Mouse (Mus musculus): ENCODE data around the gene Glrp1.

DNA sequence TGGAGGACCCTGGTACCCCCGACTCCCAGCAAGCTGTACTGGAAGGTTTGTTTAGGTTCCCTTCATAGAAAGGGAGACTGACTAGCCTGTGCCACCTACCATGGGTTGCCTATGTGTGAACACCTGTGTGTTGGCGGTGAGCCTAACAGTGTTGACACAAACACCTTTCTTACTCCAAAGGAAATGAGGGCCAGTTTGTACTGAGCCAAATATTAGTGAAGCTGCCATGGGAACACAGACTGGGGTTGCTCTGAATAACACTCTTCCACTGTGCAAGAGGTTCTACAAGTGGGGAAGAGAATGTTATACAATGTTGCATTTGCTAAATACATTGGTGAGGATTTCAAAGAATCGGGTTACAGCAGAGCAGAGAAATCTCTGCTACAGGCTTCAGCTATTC is 46.6 kb downstream of the Glrp1 start:
- TF ChIP-seq CTCF (IDR thresholded peaks at IDR 0.05; ENCODE audit: extremely low read depth, insufficient read depth, insufficient read length, insufficient replicate concordance) (no peak), POLR2A (IDR thresholded peaks at IDR 0.05; ENCODE audit: low read depth, low read length) (no peak)

All from spleen, adult 2 months (tissue).